Mouse (Mus musculus) bone marrow macrophage, adult 2 months (primary cell): Measurements from ENCODE around the gene Grid1. TPM values are rescaled to one million over a fixed set of nuclear protein-coding genes. Genes with fewer than 3 reads are reported as not detected.

Source experiments
- H3K27ac ChIP-seq: 2 replicates; pipeline ENCODE4 v1.5.1; 2012; ENCODE audit warnings: low read depth, low read length; ENCODE audit not compliant: insufficient read depth
- H3K4me1 ChIP-seq: 2 replicates; pipeline ENCODE4 v1.6.1; 2012; ENCODE audit warnings: low read length; ENCODE audit not compliant: control insufficient read depth, insufficient read depth
- H3K4me3 ChIP-seq: 2 replicates; pipeline ENCODE4 v1.5.1; 2012; ENCODE audit warnings: mild to moderate bottlenecking, low read length, moderate library complexity; ENCODE audit not compliant: insufficient read depth
- CTCF ChIP-seq: IDR thresholded peaks from 2 replicates; pipeline ENCODE4 v1.5.1; 2012; ENCODE audit warnings: low read depth, mild to moderate bottlenecking, low read length, moderate library complexity
- POLR2A ChIP-seq: IDR thresholded peaks from 2 replicates; pipeline ENCODE4 v1.6.1; 2012; ENCODE audit warnings: mild to moderate bottlenecking, low read depth, low read length, borderline replicate concordance
- polyA plus RNA-seq: library from polyadenylated mRNA; stranded (reverse); fragments of >200 nt; gene quantifications from 2 replicates; pipeline ENCODE4 v1.2.4, GENCODE M21; 2012; ENCODE audit not compliant: missing spikeins, insufficient read depth, insufficient read length

Gene Grid1
- polyA plus RNA-seq, 1 experiment = not detected

GRCm38 (mm10) chr14:34908366-34908765 lies 88.5 kb downstream of the Grid1 start:
- TF ChIP-seq CTCF (no peak), POLR2A (no peak)
- no peak overlapping the region for H3K27ac ChIP-seq
- no peak overlapping the region for H3K4me3 ChIP-seq
- no peaks in the 10 kb centered on the region for H3K4me1 ChIP-seq

DNA sequence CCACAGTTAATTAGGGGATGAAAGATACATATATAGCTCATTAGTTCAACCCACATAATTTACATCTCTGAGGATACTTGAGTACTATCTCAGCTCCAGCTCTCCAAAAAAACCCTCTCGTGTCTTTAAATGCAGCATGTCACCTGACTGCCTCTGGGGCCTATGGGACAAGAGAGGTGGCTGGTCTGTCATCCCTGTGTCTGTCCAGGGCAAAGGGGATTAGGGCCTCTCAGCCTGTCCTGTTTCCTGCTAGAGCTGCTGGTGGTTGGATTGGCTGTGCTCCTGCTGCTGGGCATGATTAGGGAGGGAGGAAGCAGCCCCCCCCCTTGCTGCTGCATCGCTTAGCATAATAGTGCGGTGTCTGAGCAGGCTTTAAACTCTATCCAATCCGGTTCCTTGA lies 88.9 kb downstream of the Grid1 start:
- no peak overlapping the region for H3K4me3 ChIP-seq
- TF ChIP-seq POLR2A = no peak
- no peak overlapping the region for H3K27ac ChIP-seq
- H3K4me1 ChIP-seq = no peaks in the 10 kb centered on the region

GRCm38 (mm10) chr14:34916315-34916714 lies 96.4 kb downstream of the Grid1 start:
- no peak overlapping the region for H3K4me3 ChIP-seq
- TF ChIP-seq POLR2A (no peak), CTCF (no peak)
- H3K27ac ChIP-seq = no peak overlapping the region
- no peaks in the 10 kb centered on the region for H3K4me1 ChIP-seq

- TF ChIP-seq POLR2A (no peak), CTCF (no peak)
- Histone ChIP-seq H3K4me1 (no peaks in the 10 kb centered on the region), H3K4me3 (no peak overlapping the region), H3K27ac (no peak overlapping the region)
These were observed 97.2 kb downstream of the Grid1 start for GRCm38 (mm10) chr14:34917111-34917510.

GRCm38 (mm10) chr14:34919221-34919620 lies 99.3 kb downstream of the Grid1 start:
- Histone ChIP-seq H3K4me1 (no peaks in the 10 kb centered on the region), H3K4me3 (no peak overlapping the region), H3K27ac (no peak overlapping the region)
- TF ChIP-seq POLR2A = no peak
- TF ChIP-seq CTCF = no peak

DNA sequence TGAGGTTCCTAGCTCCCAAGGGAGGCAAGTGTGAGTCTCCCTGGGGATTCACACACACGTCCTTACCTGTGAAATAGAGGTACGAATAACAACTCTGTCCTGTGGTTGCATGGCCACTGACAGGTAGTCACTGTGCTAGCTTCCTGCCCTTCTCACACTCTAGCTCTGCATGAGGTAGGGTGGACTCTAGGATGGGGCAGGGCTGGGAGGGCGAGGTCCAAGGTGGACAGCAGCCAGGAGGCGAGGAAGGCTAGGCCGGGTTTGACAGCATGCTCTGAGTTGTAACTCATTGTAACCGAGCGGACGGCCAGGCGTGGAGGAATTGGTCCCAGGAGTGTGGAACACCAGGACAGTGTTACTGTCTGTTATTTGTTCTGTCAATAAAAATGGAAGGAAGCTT lies 101.4 kb downstream of the Grid1 start:
- H3K4me3 ChIP-seq = no peak overlapping the region
- TF ChIP-seq POLR2A (no peak), CTCF (no peak)
- no peaks in the 10 kb centered on the region for H3K4me1 ChIP-seq
- no peak overlapping the region for H3K27ac ChIP-seq

DNA sequence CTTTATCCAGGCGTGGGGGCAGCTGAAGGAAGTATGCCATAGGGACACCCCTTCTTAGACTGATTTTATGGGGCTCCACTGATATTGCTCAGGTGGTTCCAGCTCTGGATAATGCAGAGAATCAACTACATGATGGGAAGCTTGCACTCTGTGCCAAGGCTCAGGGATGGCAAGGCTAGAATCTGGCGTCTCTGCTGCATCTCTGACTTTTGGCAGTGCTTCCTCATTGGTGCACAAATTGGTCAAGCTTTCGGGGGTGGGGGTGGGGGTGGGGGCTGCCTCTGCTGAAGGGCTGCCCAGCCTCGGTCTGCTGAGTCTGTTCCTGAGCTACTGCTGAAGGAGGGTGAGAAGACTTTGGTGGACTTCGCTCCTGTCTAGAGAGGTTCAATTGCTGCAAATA lies 105.1 kb downstream of the Grid1 start:
- no peak overlapping the region for H3K4me3 ChIP-seq
- H3K4me1 ChIP-seq = no peaks in the 10 kb centered on the region
- no peak overlapping the region for H3K27ac ChIP-seq
- TF ChIP-seq POLR2A (no peak), CTCF (no peak)

DNA sequence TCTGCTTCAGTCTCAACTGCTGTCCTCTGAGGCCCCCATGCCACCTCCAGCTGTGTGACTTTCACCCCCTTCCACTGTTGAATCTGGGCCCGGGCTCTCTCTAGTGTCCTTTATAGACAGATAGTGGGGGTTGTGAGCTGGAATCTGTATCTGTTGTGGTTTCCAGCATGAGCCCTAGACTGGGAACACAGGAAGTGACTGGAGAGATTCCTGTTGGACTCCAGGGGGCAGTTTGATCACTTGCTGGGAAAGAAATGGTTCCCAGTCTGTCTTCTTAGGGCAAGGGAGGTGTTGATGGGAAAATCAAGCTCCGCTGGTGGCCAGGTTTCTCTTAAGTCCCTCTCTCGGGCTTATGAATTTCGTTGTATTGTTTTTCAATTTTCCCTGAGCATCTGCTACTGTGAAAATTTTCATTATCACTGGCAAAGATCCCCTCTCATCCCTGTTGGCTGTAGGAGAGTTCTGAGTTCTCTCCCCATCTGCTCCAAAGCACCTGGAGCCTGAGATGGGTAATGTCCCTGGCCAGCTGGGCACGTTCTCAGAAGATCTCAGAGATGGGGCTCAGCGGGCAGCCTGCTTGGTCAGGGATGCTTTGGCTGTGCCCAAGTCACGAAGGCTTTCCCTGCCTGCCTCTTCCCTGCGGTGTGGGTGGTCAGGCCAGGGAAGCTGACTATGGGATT lies 110.3 kb downstream of the Grid1 start:
- Histone ChIP-seq H3K4me1 (no peaks in the 10 kb centered on the region), H3K4me3 (no peak overlapping the region), H3K27ac (no peak overlapping the region)
- TF ChIP-seq CTCF (no peak), POLR2A (no peak)

DNA sequence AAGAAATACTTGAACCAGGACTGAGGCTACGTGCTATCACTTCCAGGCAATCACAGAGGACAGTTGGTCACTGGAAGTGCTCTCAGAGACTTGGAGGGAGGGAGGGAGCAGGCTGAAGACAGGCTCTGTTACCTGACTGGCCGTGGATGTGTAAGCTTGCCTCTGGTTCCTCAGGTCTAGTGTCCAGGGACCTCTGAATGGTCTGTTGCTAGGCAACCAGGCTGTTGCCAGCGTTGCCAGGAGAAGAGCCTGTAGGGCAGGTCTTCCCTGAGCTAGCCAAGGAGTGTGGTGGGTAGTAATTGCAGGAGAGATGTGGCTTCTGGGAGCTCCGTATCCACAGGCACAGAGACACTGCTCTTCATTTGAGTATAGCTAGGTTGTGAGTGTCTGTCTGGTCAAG lies 113.3 kb downstream of the Grid1 start:
- H3K4me3 ChIP-seq = no peak overlapping the region
- TF ChIP-seq POLR2A = no peak
- TF ChIP-seq CTCF = no peak
- H3K27ac ChIP-seq = no peak overlapping the region
- no peaks in the 10 kb centered on the region for H3K4me1 ChIP-seq

- Histone ChIP-seq H3K4me1 (no peaks in the 10 kb centered on the region), H3K27ac (no peak overlapping the region), H3K4me3 (no peak overlapping the region)
- TF ChIP-seq CTCF (no peak), POLR2A (no peak)
These were observed 116.4 kb downstream of the Grid1 start for GRCm38 (mm10) chr14:34936192-34936770.
